Mouse (Mus musculus) spleen, adult 10 weeks (tissue): ENCODE results near the gene Llcfc1. TPM values are rescaled to one million over a fixed set of nuclear protein-coding genes. Genes with fewer than 3 reads are reported as not detected.

Source experiments
- polyA plus RNA-seq: library from polyadenylated mRNA; stranded (reverse); fragments of 350-450 nt; fragmentation: Illumina TruSeq; extraction: RNeasy Lipid Tissue Mini Kit (QIAGEN cat#74804); gene quantifications from one replicate; pipeline ENCODE4 v1.2.3, GENCODE M21; 2015; ENCODE audit warnings: low replicate concordance; ENCODE audit not compliant: insufficient read depth

Gene Llcfc1
- not detected for polyA plus RNA-seq

DNA sequence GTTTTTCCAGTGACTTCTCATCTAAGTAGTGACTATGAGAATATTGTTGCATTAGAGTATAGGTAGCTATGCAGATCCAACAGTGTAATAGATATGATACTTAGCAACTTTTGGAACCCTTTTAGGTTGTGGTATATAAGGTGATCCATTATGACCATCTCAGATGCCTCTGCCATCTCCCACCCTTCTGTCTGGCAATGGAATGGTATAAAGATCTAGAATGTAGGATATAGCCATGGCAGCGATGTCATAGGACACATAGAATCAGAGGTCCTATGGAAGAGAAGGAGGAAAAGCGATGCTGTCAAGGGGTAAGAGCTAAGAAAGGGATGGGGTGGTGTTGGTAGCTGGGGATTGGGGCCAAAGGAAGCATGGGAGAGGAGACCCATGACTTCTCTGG, at the start of gene Llcfc1:
TSS of gene Llcfc1 (plus strand) at position 301 of the 400 bp plus-strand sequence.

DNA sequence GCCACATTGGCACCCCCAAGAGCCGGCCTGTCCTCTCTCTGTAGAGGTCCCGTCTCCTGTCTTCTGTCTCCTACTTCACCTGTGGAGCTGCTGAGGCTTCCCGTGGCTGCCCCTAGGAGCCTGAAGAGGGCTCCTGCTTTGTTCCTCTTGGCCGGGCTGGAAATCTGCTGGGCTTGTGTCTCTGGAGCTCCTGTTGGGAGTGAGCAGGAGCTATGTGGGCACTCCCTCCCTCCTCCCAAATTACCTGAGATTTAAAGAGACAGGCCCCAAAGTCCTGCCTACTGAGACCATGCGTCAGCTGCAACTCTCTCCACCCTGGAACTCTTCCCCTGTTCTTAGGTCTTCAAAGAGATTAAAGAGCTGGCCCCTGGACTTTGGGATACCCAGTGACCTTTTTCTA, 48.1 kb upstream of the Llcfc1 start, which contains the start of gene Trpv6:
TSS of gene Trpv6 (minus strand) at position 228 of the 400 bp plus-strand sequence.

GRCm38 (mm10) chr6:41680669-41681068, 3.6 kb upstream of the Llcfc1 start, which contains the start of gene Trpv5:
Trpv5 (minus strand) TSS chr6:41680769.

GRCm38 (mm10) chr6:41704123-41704522, 19.9 kb downstream of the Llcfc1 start, which contains the start of gene Kel:
Kel (minus strand) TSS chr6:41704339.

Other genes starting within 250 kb of the Llcfc1 start
- not detected for gene Gm10334, start 238.3 kb upstream of the Llcfc1 start, polyA plus RNA-seq
- gene Prss1, start 225.5 kb upstream of the Llcfc1 start, polyA plus RNA-seq: not detected
- gene Prss2, start 162.6 kb upstream of the Llcfc1 start, polyA plus RNA-seq: 8.4 TPM
- 2.0 TPM for gene Ephb6, start 78.9 kb upstream of the Llcfc1 start, polyA plus RNA-seq
- not detected for gene Trpv6, start 48.0 kb upstream of the Llcfc1 start, polyA plus RNA-seq
- not detected for gene Trpv5, start 3.7 kb upstream of the Llcfc1 start, polyA plus RNA-seq
- gene Kel, start 19.9 kb downstream of the Llcfc1 start, polyA plus RNA-seq: 35.3 TPM
- gene Olfr459, start 90.7 kb downstream of the Llcfc1 start, polyA plus RNA-seq: not detected
- gene Pip, start 163.1 kb downstream of the Llcfc1 start, polyA plus RNA-seq: not detected
- gene Sval2, start 168.6 kb downstream of the Llcfc1 start, polyA plus RNA-seq: not detected